Comparison of ENCODE assay signal across 23 mouse cellular contexts in the genomic region with DNA sequence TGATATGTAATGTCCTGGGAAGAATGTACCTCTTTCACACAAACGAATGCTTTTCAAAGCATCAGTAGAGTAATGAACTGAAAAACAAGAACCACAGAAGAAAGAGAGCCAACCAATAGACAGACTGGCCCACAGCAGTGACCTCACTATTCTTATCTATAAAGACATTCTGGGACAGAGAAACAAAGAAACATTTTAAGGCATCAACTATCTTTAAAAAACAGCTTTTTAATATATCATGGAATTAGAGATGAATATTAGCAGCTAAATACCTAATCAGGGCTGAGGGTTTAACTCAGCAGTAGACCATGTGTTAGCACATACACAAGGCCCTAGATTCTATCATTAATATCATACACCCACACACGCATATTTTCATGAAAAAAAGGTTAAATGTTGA. TPM values are rescaled to one million over a fixed set of nuclear protein-coding genes. Genes with fewer than 3 reads are reported as not detected.
DNase-seq lines count a peak whose midpoint lies in the region; ATAC-seq and TF ChIP-seq lines count a peak whose summit lies in the region.
"Had no signal": no experiment of that assay in that cellular context is flagged by ENCODE, and none has a peak within 500 bp of the region (broad histone marks: within the 10 kb centered on the region; RNA-seq: fewer than 3 reads in every experiment).

No protein-coding gene starts in this region.

- no peak overlapping the region for H3K9ac ChIP-seq in liver, embryonic 11.5 days (ENCODE audit: low read depth, low read length)
- no peak overlapping the region for H3K9ac ChIP-seq in liver, embryonic 13.5 days
- no peak overlapping the region for H3K9ac ChIP-seq in liver, postnatal 0 days (replicated peaks)
- H3K9ac ChIP-seq in midbrain, embryonic 16.5 days (ENCODE audit: low read depth, low read length): no peak overlapping the region
- H3K9ac ChIP-seq: embryonic facial prominence, embryonic 15.5 days; forebrain, embryonic 12.5 days; heart, embryonic 15.5 days had no signal

- no peak overlapping the region for H3K4me3 ChIP-seq in liver, embryonic 11.5 days (ENCODE audit: low read depth, low read length)
- H3K4me3 ChIP-seq in liver, embryonic 13.5 days (replicated peaks): no peak overlapping the region
- no peak overlapping the region for H3K4me3 ChIP-seq in liver, postnatal 0 days (ENCODE audit: low read depth, low read length)
- no peak overlapping the region for H3K4me3 ChIP-seq in midbrain, embryonic 16.5 days (ENCODE audit: low read depth, low read length)
- H3K4me3 ChIP-seq: embryonic facial prominence, embryonic 15.5 days; forebrain, embryonic 12.5 days; heart, adult 2 months; heart, embryonic 15.5 days had no signal

- H3K9me3 ChIP-seq in liver, embryonic 11.5 days (ENCODE audit: control insufficient read depth, low read length): no peaks in the 10 kb centered on the region
- no peaks in the 10 kb centered on the region for H3K9me3 ChIP-seq in liver, embryonic 13.5 days (replicated peaks)
- no peaks in the 10 kb centered on the region for H3K9me3 ChIP-seq in liver, postnatal 0 days (ENCODE audit: low read length)
- H3K9me3 ChIP-seq in midbrain, embryonic 16.5 days (replicated peaks; ENCODE audit: control insufficient read depth, low read length, poor library complexity, severe bottlenecking): no peaks in the 10 kb centered on the region
- H3K9me3 ChIP-seq: embryonic facial prominence, embryonic 15.5 days; forebrain, embryonic 12.5 days; heart, embryonic 15.5 days had no signal

- ATAC-seq in liver, embryonic 11.5 days (replicated peaks; ENCODE audit: low FRiP score): peak; percentile 27; the same call in 1 of the 2 replicates
- ATAC-seq in liver, embryonic 13.5 days (ENCODE audit: low read depth): peak; percentile 17; the same call in 1 of the 2 replicates
- ATAC-seq in liver, postnatal 0 days: peak; percentile 53
- no peak for ATAC-seq in midbrain, embryonic 16.5 days
- ATAC-seq: CD4-positive, CD25-positive, alpha-beta regulatory T cell, adult 4 months; forebrain, embryonic 16.5 days; hindbrain, embryonic 16.5 days had no signal

- peak; percentile 88 for TF ChIP-seq EP300 in liver, postnatal 0 days (IDR thresholded peaks at IDR 0.05; ENCODE audit: low read depth)

- 81% methylated on average over 2 of the region's 2 CpGs for WGBS in liver, embryonic 11.5 days
- whole genome bisulfite sequencing in liver, embryonic 13.5 days (ENCODE audit: insufficient replicate concordance): 42% methylated on average over 2 of the region's 2 CpGs
- 46% methylated on average over 2 of the region's 2 CpGs for WGBS in liver, postnatal 0 days (ENCODE audit: insufficient replicate concordance)
- WGBS in midbrain, embryonic 16.5 days: 89% methylated on average over 2 of the region's 2 CpGs

- DNase-seq in liver, embryonic 11.5 days (ENCODE audit: low spot score): no peak
- no peak for DNase-seq in liver
- no peak for DNase-seq in liver, embryonic 13.5 days
- no peak for DNase-seq in liver, postnatal 0 days
- DNase-seq in left cerebral cortex, postnatal 14 days (ENCODE audit: low spot score in 2 of 2): no peak
- no peak for DNase-seq in left cerebral cortex, postnatal 10 days (ENCODE audit: extremely low spot score in 1 of 2, low spot score in 2 of 2)
- DNase-seq: adrenal gland, adult 2 months; adrenal gland, postnatal 25 days; B cell, adult 2 months; cerebellum, adult 2 months; cerebellum, postnatal 10 days; embryo, embryonic 11 days; gastrocnemius, postnatal 14 days; heart, adult 2 months; heart, postnatal 14 days had no signal

- peaks cover 18% of the 10 kb centered on the region for H3K36me3 ChIP-seq in liver, embryonic 11.5 days (ENCODE audit: control insufficient read depth, insufficient read depth, low read length)
- peaks cover 65% of the 10 kb centered on the region for H3K36me3 ChIP-seq in liver, embryonic 13.5 days
- H3K36me3 ChIP-seq in liver, postnatal 0 days (replicated peaks; ENCODE audit: insufficient read depth, low read length): peaks cover 23% of the 10 kb centered on the region
- peaks cover 5% of the 10 kb centered on the region; the same call in 1 of the 2 replicates for H3K36me3 ChIP-seq in midbrain, embryonic 16.5 days (ENCODE audit: control insufficient read depth, insufficient read depth, low read length)

- H3K27me3 ChIP-seq in liver, embryonic 11.5 days (replicated peaks; ENCODE audit: control insufficient read depth, insufficient read depth, low read length): no peaks in the 10 kb centered on the region
- no peaks in the 10 kb centered on the region for H3K27me3 ChIP-seq in liver, embryonic 13.5 days
- H3K27me3 ChIP-seq in liver, postnatal 0 days (ENCODE audit: insufficient read depth, low read length): no peaks in the 10 kb centered on the region
- H3K27me3 ChIP-seq in midbrain, embryonic 16.5 days (ENCODE audit: control insufficient read depth, insufficient read depth, low read depth, low read length): no peaks in the 10 kb centered on the region
- H3K27me3 ChIP-seq: embryonic facial prominence, embryonic 15.5 days; forebrain, embryonic 12.5 days; heart, embryonic 15.5 days had no signal

- peaks cover 29% of the 10 kb centered on the region for H3K4me1 ChIP-seq in liver, embryonic 11.5 days (replicated peaks; ENCODE audit: control insufficient read depth, insufficient read depth, low read length)
- peaks cover 90% of the 10 kb centered on the region for H3K4me1 ChIP-seq in liver, embryonic 13.5 days (replicated peaks)
- H3K4me1 ChIP-seq in liver, postnatal 0 days (ENCODE audit: insufficient read depth): peaks cover 13% of the 10 kb centered on the region
- no peaks in the 10 kb centered on the region for H3K4me1 ChIP-seq in midbrain, embryonic 16.5 days (ENCODE audit: control insufficient read depth, insufficient read depth, low read length)
- H3K4me1 ChIP-seq: embryonic facial prominence, embryonic 15.5 days; forebrain, embryonic 12.5 days; heart, embryonic 15.5 days had no signal

- TF ChIP-seq CTCF in liver, postnatal 0 days (IDR thresholded peaks at IDR 0.05; ENCODE audit: low read depth): no peak

- H3K27ac ChIP-seq in liver, embryonic 11.5 days (ENCODE audit: low read depth, low read length): no peak overlapping the region
- H3K27ac ChIP-seq in liver, embryonic 13.5 days: peak overlapping the region; percentile 100
- H3K27ac ChIP-seq in liver, postnatal 0 days (ENCODE audit: low read depth): peak overlapping the region; percentile 13; the same call in 1 of the 2 replicates
- no peak overlapping the region for H3K27ac ChIP-seq in midbrain, embryonic 16.5 days (ENCODE audit: low read length)
- H3K27ac ChIP-seq: embryonic facial prominence, embryonic 15.5 days; forebrain, embryonic 12.5 days; heart, adult 2 months; heart, embryonic 15.5 days had no signal

- H3K4me2 ChIP-seq in liver, embryonic 11.5 days: no peak overlapping the region
- H3K4me2 ChIP-seq in liver, embryonic 13.5 days: no peak overlapping the region
- no peak overlapping the region for H3K4me2 ChIP-seq in liver, postnatal 0 days (ENCODE audit: low read depth, low read length)
- no peak overlapping the region for H3K4me2 ChIP-seq in midbrain, embryonic 16.5 days (ENCODE audit: low read length)
- H3K4me2 ChIP-seq: embryonic facial prominence, embryonic 15.5 days; forebrain, embryonic 12.5 days; heart, embryonic 11.5 days; heart, embryonic 15.5 days had no signal

- intact Hi-C loops in left cerebral cortex, postnatal 14 days (cut with DNase I): no loop called here
- intact Hi-C loops in left cerebral cortex, postnatal 10 days (cut with DNase I): no loop called here

RNA-seq across cellular contexts. Expression of gene Prim2, which starts 42.5 kb away (rescaled TPM):
- polyA plus RNA-seq in liver, embryonic 11.5 days (2014; fragmentation: Nextera tagmentation; extraction: Ambion mirVana): 62.7 and 65.4 TPM in 2 replicates
- 43.2 and 49.5 TPM in 2 replicates for polyA plus RNA-seq in liver, embryonic 13.5 days (2015; fragmentation: Nextera tagmentation; extraction: Ambion mirVana)
- polyA plus RNA-seq in liver, postnatal 0 days (2015; fragmentation: Nextera tagmentation; extraction: Ambion mirVana): 14.1 and 15.7 TPM in 2 replicates
- total RNA-seq in left cerebral cortex, postnatal 14 days (2021): 1 to 10 TPM; 5.6 to 6.0 TPM
- polyA plus RNA-seq in midbrain, embryonic 16.5 days (2015; fragmentation: Nextera tagmentation; extraction: Ambion mirVana): 21.4 and 22.9 TPM in 2 replicates
- total RNA-seq in left cerebral cortex, postnatal 10 days (2021): 1 to 10 TPM; 8.5 to 9.0 TPM

Comparison
In these comparisons a context has a peak if more than half of its experiments do, and no peak if none do; other contexts are left out.
1. H3K27ac ChIP-seq: peak in liver, embryonic 13.5 days (single experiment) and liver, postnatal 0 days (single experiment); none in liver, embryonic 11.5 days (single experiment) and midbrain, embryonic 16.5 days (single experiment).